Comparison of ENCODE assay signal across 9 mouse cellular contexts in genomic region chr10:13016573-13016972, GRCm38 (mm10). TPM values are rescaled to one million over a fixed set of nuclear protein-coding genes. Genes with fewer than 3 reads are reported as not detected.
DNase-seq lines count a peak whose midpoint lies in the region; ATAC-seq and TF ChIP-seq lines count a peak whose summit lies in the region.
"Had no signal": no experiment of that assay in that cellular context is flagged by ENCODE, and none has a peak within 500 bp of the region (broad histone marks: within the 10 kb centered on the region; RNA-seq: fewer than 3 reads in every experiment).

No protein-coding gene starts in this region.

- ATAC-seq in forebrain, embryonic 13.5 days = peak; percentile 74
- ATAC-seq in midbrain, embryonic 11.5 days (ENCODE audit: low FRiP score) = peak; percentile 61; the same call in 1 of the 2 replicates

- H3K9me3 ChIP-seq in forebrain, embryonic 13.5 days (replicated peaks) = no peaks in the 10 kb centered on the region
- H3K9me3 ChIP-seq in midbrain, embryonic 11.5 days (ENCODE audit: control insufficient read depth, low read length) = no peaks in the 10 kb centered on the region

- 22% methylated on average over 4 of the region's 4 CpGs for WGBS in spleen, adult 2 months
- 25% methylated on average over 4 of the region's 4 CpGs for WGBS in forebrain, embryonic 13.5 days
- WGBS in midbrain, embryonic 11.5 days = 30% methylated on average over 4 of the region's 4 CpGs

- no peak overlapping the region for H3K4me3 ChIP-seq in spleen, adult 2 months (ENCODE audit: extremely low read depth, insufficient read depth, insufficient read length)
- no peak overlapping the region for H3K4me3 ChIP-seq in forebrain, embryonic 13.5 days
- H3K4me3 ChIP-seq in midbrain, embryonic 11.5 days (ENCODE audit: low read depth, low read length) = no peak overlapping the region
- H3K4me3 ChIP-seq: erythroblast, embryonic 14.5 days had no signal

- no peaks in the 10 kb centered on the region for H3K27me3 ChIP-seq in spleen, adult 2 months (ENCODE audit: control insufficient read depth, insufficient read depth, low read length)
- no peaks in the 10 kb centered on the region for H3K27me3 ChIP-seq in forebrain, embryonic 13.5 days
- no peaks in the 10 kb centered on the region for H3K27me3 ChIP-seq in midbrain, embryonic 11.5 days (ENCODE audit: control insufficient read depth, insufficient read depth, low read length)

- H3K9ac ChIP-seq in forebrain, embryonic 13.5 days = no peak overlapping the region
- no peak overlapping the region for H3K9ac ChIP-seq in midbrain, embryonic 11.5 days (ENCODE audit: low read length)

- DNase-seq in spleen, adult 2 months (ENCODE audit: low read depth in 1 of 2, low spot score in 2 of 2) = peak; percentile 21 to 36
- no peak for DNase-seq in spleen, adult 12 weeks (ENCODE audit: low spot score)
- DNase-seq in c-Kit-positive CD71-positive TER-119-negative erythroid progenitor cells, embryonic 14.5 days (ENCODE audit: low read depth) = peak; percentile 59
- peak; percentile 89 for DNase-seq in induced T-regulatory cell, adult 2 months (ENCODE audit: low read depth)
- DNase-seq in left cerebral cortex, adult 9 months (ENCODE audit: low spot score in 2 of 2) = peak; percentile 25 to 84
- DNase-seq in midbrain, embryonic 11.5 days (ENCODE audit: low spot score, missing footprints) = peak; percentile 93
- DNase-seq in telencephalon, adult 2 months (ENCODE audit: low read depth, low spot score) = peak; percentile 49

- H3K4me1 ChIP-seq in spleen, adult 2 months (ENCODE audit: control insufficient read depth, insufficient read depth, insufficient read length) = no peaks in the 10 kb centered on the region
- H3K4me1 ChIP-seq in forebrain, embryonic 13.5 days = no peaks in the 10 kb centered on the region
- H3K4me1 ChIP-seq in midbrain, embryonic 11.5 days (ENCODE audit: control insufficient read depth, insufficient read depth, low read length) = no peaks in the 10 kb centered on the region

- H3K36me3 ChIP-seq in spleen, adult 2 months (ENCODE audit: control insufficient read depth, insufficient read depth, low read length) = no peaks in the 10 kb centered on the region
- H3K36me3 ChIP-seq in forebrain, embryonic 13.5 days (ENCODE audit: poor library complexity, severe bottlenecking) = no peaks in the 10 kb centered on the region
- H3K36me3 ChIP-seq in midbrain, embryonic 11.5 days (ENCODE audit: control insufficient read depth, insufficient read depth, low read length) = no peaks in the 10 kb centered on the region

- no peak for TF ChIP-seq POLR2A in spleen, adult 2 months (IDR thresholded peaks at IDR 0.05; ENCODE audit: low read depth, low read length)

- H3K27ac ChIP-seq in spleen, adult 2 months (ENCODE audit: insufficient read depth, low read length) = no peak overlapping the region
- H3K27ac ChIP-seq in forebrain, embryonic 13.5 days = no peak overlapping the region
- H3K27ac ChIP-seq in midbrain, embryonic 11.5 days (ENCODE audit: low read depth, low read length) = no peak overlapping the region

- TF ChIP-seq CTCF in spleen, adult 2 months (IDR thresholded peaks at IDR 0.05; ENCODE audit: extremely low read depth, insufficient read depth, insufficient read length, insufficient replicate concordance) = peak; percentile 19; the same call in 1 of the 2 replicates

- H3K4me2 ChIP-seq in forebrain, embryonic 13.5 days = no peak overlapping the region
- no peak overlapping the region for H3K4me2 ChIP-seq in midbrain, embryonic 11.5 days

RNA-seq across cellular contexts. Expression of gene Sf3b5, which starts 11.4 kb away (rescaled TPM):
- polyA plus RNA-seq in spleen, adult 2 months (2012; rRNA removed) = 30.6 and 39.2 TPM in 2 replicates
- 32.8 and 34.2 TPM in 2 replicates for polyA plus RNA-seq in forebrain, embryonic 13.5 days (2015; fragmentation: Nextera tagmentation; extraction: Ambion mirVana)
- polyA plus RNA-seq in midbrain, embryonic 11.5 days (2014; fragmentation: Nextera tagmentation; extraction: Ambion mirVana) = 39.2 and 39.9 TPM in 2 replicates

RNA-seq across cellular contexts. Expression of gene Plagl1, which starts 43.7 kb away (rescaled TPM):
- 1.1 and 1.4 TPM in 2 replicates for polyA plus RNA-seq in spleen, adult 2 months (2012; rRNA removed)
- 58.0 and 67.0 TPM in 2 replicates for polyA plus RNA-seq in forebrain, embryonic 13.5 days (2015; fragmentation: Nextera tagmentation; extraction: Ambion mirVana)
- polyA plus RNA-seq in midbrain, embryonic 11.5 days (2014; fragmentation: Nextera tagmentation; extraction: Ambion mirVana) = 129 and 142 TPM in 2 replicates

RNA-seq across cellular contexts. Expression of gene Stx11, which starts 52.5 kb away (rescaled TPM):
- polyA plus RNA-seq in spleen, adult 2 months (2012; rRNA removed) = 14.6 and 18.0 TPM in 2 replicates
- 0.58 and 0.67 TPM in 2 replicates for polyA plus RNA-seq in forebrain, embryonic 13.5 days (2015; fragmentation: Nextera tagmentation; extraction: Ambion mirVana)
- 2.0 and 2.2 TPM in 2 replicates for polyA plus RNA-seq in midbrain, embryonic 11.5 days (2014; fragmentation: Nextera tagmentation; extraction: Ambion mirVana)

Comparison
In these comparisons a context has a peak if more than half of its experiments do, and no peak if none do; other contexts are left out.
1. RNA of gene Plagl1, which starts 43.7 kb away (polyA plus RNA-seq): 129 to 142 TPM in midbrain, embryonic 11.5 days and 58.0 to 67.0 TPM in forebrain, embryonic 13.5 days; 1.1 to 1.4 TPM in spleen, adult 2 months; every median in the first group is over 10 times any median in the second.